ENCODE assay signal across 8 mouse cellular contexts in genomic region chr2:35132662-35133055, GRCm38 (mm10). TPM values are rescaled to one million over a fixed set of nuclear protein-coding genes. Genes with fewer than 3 reads are reported as not detected.
DNase-seq lines count a peak whose midpoint lies in the region; ATAC-seq lines count a peak whose summit lies in the region.

No protein-coding gene starts in this region.

- no peak for ATAC-seq in heart, embryonic 13.5 days (ENCODE audit: extremely low read depth, insufficient number of reproducible peaks, low FRiP score, low TSS enrichment)
- no peak for ATAC-seq in hindbrain, embryonic 11.5 days (ENCODE audit: low FRiP score)
- no peak for ATAC-seq in midbrain, embryonic 14.5 days (ENCODE audit: low FRiP score, low TSS enrichment)
- ATAC-seq in monocyte, adult 5-6 weeks (replicated peaks; ENCODE audit: insufficient number of reproducible peaks, low FRiP score, low TSS enrichment, poor library complexity, severe bottlenecking), result no peak

- no peak for DNase-seq in heart, adult 8-10 months (ENCODE audit: low spot score)
- DNase-seq in MN1 (ENCODE audit: low spot score), result peak; percentile 14
- DNase-seq in hindbrain, embryonic 11.5 days (ENCODE audit: low spot score), result peak; percentile 18
- peak; percentile 7 for DNase-seq in midbrain, embryonic 14.5 days
- DNase-seq in gastrocnemius, postnatal 10 days, result no peak
- no peak for DNase-seq in cerebellum, adult 11-12 months

- no peaks in the 10 kb centered on the region for H3K27me3 ChIP-seq in heart, embryonic 13.5 days (replicated peaks)
- H3K27me3 ChIP-seq in hindbrain, embryonic 11.5 days (ENCODE audit: control insufficient read depth, insufficient read depth, low read length), result no peaks in the 10 kb centered on the region
- H3K27me3 ChIP-seq in midbrain, embryonic 14.5 days (ENCODE audit: control insufficient read depth, insufficient read depth, low read length), result no peaks in the 10 kb centered on the region

- peak overlapping the region; percentile 89 for H3K27ac ChIP-seq in heart, embryonic 13.5 days (replicated peaks)
- H3K27ac ChIP-seq in hindbrain, embryonic 11.5 days (ENCODE audit: low read depth, low read length), result peak overlapping the region; percentile 36; the same call in 1 of the 2 replicates
- no peak overlapping the region for H3K27ac ChIP-seq in midbrain, embryonic 14.5 days (replicated peaks; ENCODE audit: low read depth, low read length)

- WGBS in heart, embryonic 13.5 days, result 10% methylated on average over 5 of the region's 5 CpGs
- 23% methylated on average over 5 of the region's 5 CpGs for WGBS in hindbrain, embryonic 11.5 days
- WGBS in midbrain, embryonic 14.5 days, result 10% methylated on average over 5 of the region's 5 CpGs

- H3K4me1 ChIP-seq in heart, embryonic 13.5 days, result peaks cover 24% of the 10 kb centered on the region
- 0 out of 2 replicates have a peak, but pooled peaks cover 2% of the 10 kb centered on the region for H3K4me1 ChIP-seq in hindbrain, embryonic 11.5 days (replicated peaks; ENCODE audit: control insufficient read depth, insufficient read depth, low read length)
- H3K4me1 ChIP-seq in midbrain, embryonic 14.5 days (ENCODE audit: control insufficient read depth, insufficient read depth, low read length), result peaks cover 10% of the 10 kb centered on the region

- peak overlapping the region; percentile 83 for H3K9ac ChIP-seq in heart, embryonic 13.5 days
- peak overlapping the region; percentile 56 for H3K9ac ChIP-seq in hindbrain, embryonic 11.5 days (ENCODE audit: low read depth, low read length)
- no peak overlapping the region for H3K9ac ChIP-seq in midbrain, embryonic 14.5 days (replicated peaks; ENCODE audit: low read length)

- H3K9me3 ChIP-seq in heart, embryonic 13.5 days, result no peaks in the 10 kb centered on the region
- no peaks in the 10 kb centered on the region for H3K9me3 ChIP-seq in hindbrain, embryonic 11.5 days (ENCODE audit: control insufficient read depth, low read length)
- no peaks in the 10 kb centered on the region for H3K9me3 ChIP-seq in midbrain, embryonic 14.5 days (ENCODE audit: control insufficient read depth, low read length)

- peak overlapping the region; percentile 66 for H3K4me3 ChIP-seq in heart, embryonic 13.5 days
- peak overlapping the region; percentile 43 for H3K4me3 ChIP-seq in hindbrain, embryonic 11.5 days (ENCODE audit: low read depth, low read length)
- H3K4me3 ChIP-seq in midbrain, embryonic 14.5 days (replicated peaks; ENCODE audit: low read depth, low read length), result peak overlapping the region; percentile 37

- H3K36me3 ChIP-seq in heart, embryonic 13.5 days, result peaks cover 36% of the 10 kb centered on the region
- H3K36me3 ChIP-seq in hindbrain, embryonic 11.5 days (ENCODE audit: control insufficient read depth, insufficient read depth, low read length), result 0 out of 2 replicates have a peak, but pooled peaks cover 4% of the 10 kb centered on the region
- peaks cover 32% of the 10 kb centered on the region for H3K36me3 ChIP-seq in midbrain, embryonic 14.5 days (ENCODE audit: control insufficient read depth, insufficient read depth, low read length)

- H3K4me2 ChIP-seq in heart, embryonic 13.5 days, result peak overlapping the region; percentile 87
- H3K4me2 ChIP-seq in hindbrain, embryonic 11.5 days (replicated peaks; ENCODE audit: low read depth, low read length), result peak overlapping the region; percentile 45
- H3K4me2 ChIP-seq in midbrain, embryonic 14.5 days (ENCODE audit: low read length), result peak overlapping the region; percentile 60

RNA-seq across cellular contexts. Expression of gene Cntrl, which starts 23.4 kb away (rescaled TPM):
- polyA plus RNA-seq in heart, embryonic 13.5 days (2015; fragmentation: Nextera tagmentation; extraction: Ambion mirVana), result 16.2 and 16.5 TPM in 2 replicates
- 1 to 10 TPM; 5.9 to 8.2 (median 6.2) TPM for total RNA-seq in heart, adult 8-10 months (2022)
- polyA plus RNA-seq in hindbrain, embryonic 11.5 days (2014; fragmentation: Nextera tagmentation; extraction: Ambion mirVana), result 33.0 and 38.6 TPM in 2 replicates
- polyA plus RNA-seq in midbrain, embryonic 14.5 days (2014; fragmentation: Nextera tagmentation; extraction: Ambion mirVana), result 9.7 and 13.8 TPM in 2 replicates
- total RNA-seq in monocyte, adult 5-6 weeks (2017), result 125 to 238 TPM (median 135 TPM) in 3 replicates
- 1 to 10 TPM; 7.7 to 9.8 TPM for total RNA-seq in gastrocnemius, postnatal 10 days (2021)

RNA-seq across cellular contexts. Expression of gene AI182371, which starts 31.3 kb away (rescaled TPM):
- 0.35 and 0.74 TPM in 2 replicates for polyA plus RNA-seq in heart, embryonic 13.5 days (2015; fragmentation: Nextera tagmentation; extraction: Ambion mirVana)
- under 1 TPM in 1 of 4 experiments, not detected in 3; 0.25 TPM for total RNA-seq in heart, adult 8-10 months (2022)
- not detected in 2 replicates for polyA plus RNA-seq in hindbrain, embryonic 11.5 days (2014; fragmentation: Nextera tagmentation; extraction: Ambion mirVana)
- 0.36 and 0.39 TPM in 2 replicates for polyA plus RNA-seq in midbrain, embryonic 14.5 days (2014; fragmentation: Nextera tagmentation; extraction: Ambion mirVana)
- 0.21 to 1.3 TPM in 2 of 3 replicates, not detected in the other for total RNA-seq in monocyte, adult 5-6 weeks (2017)
- total RNA-seq in gastrocnemius, postnatal 10 days (2021), result under 1 TPM in 1 of 2 experiments, not detected in 1; 0.38 TPM

Comparison
In these comparisons a context has a peak if more than half of its experiments do, and no peak if none do; other contexts are left out.
1. DNase-seq: peak in MN1 (single experiment), hindbrain, embryonic 11.5 days (single experiment) and midbrain, embryonic 14.5 days (single experiment); none in heart, adult 8-10 months (single experiment), gastrocnemius, postnatal 10 days (single experiment) and cerebellum, adult 11-12 months (single experiment).
2. RNA of gene Cntrl, which starts 23.4 kb away (total RNA-seq): 125 to 238 TPM in monocyte, adult 5-6 weeks; 7.7 to 9.8 TPM in gastrocnemius, postnatal 10 days and 5.9 to 8.2 TPM in heart, adult 8-10 months; every median in the first group is over 10 times any median in the second.
3. Peak in every context shown above with its lines, with median percentiles within 50 percentile points of each other: H3K4me2 ChIP-seq and H3K4me3 ChIP-seq.